In the genomic region with DNA sequence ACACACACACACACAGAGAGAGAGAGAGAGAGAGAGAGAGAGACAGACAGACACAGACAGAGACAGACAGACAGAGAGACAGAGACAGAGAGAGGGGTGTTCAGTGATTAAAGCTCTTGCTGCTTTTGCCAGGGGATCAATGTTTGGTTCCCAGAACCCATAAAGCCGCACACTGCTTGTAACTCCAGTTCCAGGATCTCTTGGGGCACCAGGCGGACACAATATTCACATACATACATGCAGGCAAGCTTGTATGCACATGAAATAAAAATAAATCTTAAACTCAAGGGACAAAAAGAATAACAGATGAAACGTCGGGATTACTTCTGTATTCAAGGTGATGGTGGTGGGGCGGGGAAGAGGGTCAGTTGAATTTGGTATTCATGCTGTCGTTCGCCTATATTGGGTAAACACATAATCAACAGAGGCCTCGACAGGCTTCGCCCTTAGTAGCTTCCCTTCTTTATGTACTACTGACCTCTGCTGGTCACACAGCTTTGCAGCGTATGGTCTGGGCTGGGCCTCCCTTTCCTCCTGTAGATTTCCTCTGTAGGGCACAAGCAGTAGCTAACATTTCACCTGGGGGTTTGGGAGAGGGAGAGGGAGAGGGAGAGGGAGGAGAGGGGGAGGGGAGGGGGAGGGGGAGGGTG, we compare ENCODE assay signal across 7 mouse cellular contexts. TPM values are rescaled to one million over a fixed set of nuclear protein-coding genes. Genes with fewer than 3 reads are reported as not detected.
DNase-seq lines count a peak whose midpoint lies in the region; ATAC-seq lines count a peak whose summit lies in the region.

No protein-coding gene starts in this region.

- H3K9me3 ChIP-seq in intestine, embryonic 16.5 days (ENCODE audit: control insufficient read depth, low read length): no peaks in the 10 kb centered on the region
- no peaks in the 10 kb centered on the region for H3K9me3 ChIP-seq in midbrain, embryonic 10.5 days (replicated peaks)

- ATAC-seq in intestine, embryonic 16.5 days: peak; percentile 98

- WGBS in intestine, embryonic 16.5 days: 13% methylated on average over 10 of the region's 10 CpGs
- WGBS in midbrain, embryonic 10.5 days: 20% methylated on average over 10 of the region's 10 CpGs

- H3K36me3 ChIP-seq in intestine, embryonic 16.5 days (ENCODE audit: control insufficient read depth, insufficient read depth, low read length): no peaks in the 10 kb centered on the region
- H3K36me3 ChIP-seq in midbrain, embryonic 10.5 days: peaks cover 5% of the 10 kb centered on the region

- intact Hi-C loops in left cerebral cortex, postnatal 25 days (cut with DNase I): loop anchor here (1.0 to 10.0 kb wide), 2 partner anchors 116 to 310 kb away; no protein-coding TSS in a partner anchor

- no peaks in the 10 kb centered on the region for H3K4me1 ChIP-seq in intestine, embryonic 16.5 days (ENCODE audit: control insufficient read depth, insufficient read depth, low read length)
- H3K4me1 ChIP-seq in midbrain, embryonic 10.5 days: peaks cover 14% of the 10 kb centered on the region

- H3K27ac ChIP-seq in intestine, embryonic 16.5 days (ENCODE audit: low read length): no peak overlapping the region
- peak overlapping the region; percentile 68 for H3K27ac ChIP-seq in midbrain, embryonic 10.5 days (replicated peaks)

- no peak overlapping the region for H3K9ac ChIP-seq in intestine, embryonic 16.5 days (ENCODE audit: low read depth, low read length)

- H3K4me3 ChIP-seq in intestine, embryonic 16.5 days (ENCODE audit: low read length): no peak overlapping the region
- peak overlapping the region; percentile 51 for H3K4me3 ChIP-seq in midbrain, embryonic 10.5 days

- peak; percentile 55 for DNase-seq in adrenal gland, adult 8-10 months
- peak; percentile 68 for DNase-seq in embryo, embryonic 11.5 days (ENCODE audit: low read depth, low spot score)
- DNase-seq in gastrocnemius, postnatal 4 days (ENCODE audit: low spot score in 2 of 2): peak; percentile 40 to 79
- DNase-seq in left cerebral cortex, postnatal 25 days (ENCODE audit: low spot score in 2 of 2): peak; percentile 74
- DNase-seq in midbrain, embryonic 10.5 days (ENCODE audit: low spot score): peak; percentile 81
- peak; percentile 70 for DNase-seq in skeletal muscle tissue, adult 2 months (ENCODE audit: low read depth, low spot score)

- no peaks in the 10 kb centered on the region for H3K27me3 ChIP-seq in intestine, embryonic 16.5 days (replicated peaks; ENCODE audit: control insufficient read depth, insufficient read depth, low read length)
- no peaks in the 10 kb centered on the region for H3K27me3 ChIP-seq in midbrain, embryonic 10.5 days (ENCODE audit: low read depth, poor library complexity, severe bottlenecking)

- peak overlapping the region; percentile 67 for H3K4me2 ChIP-seq in intestine, embryonic 16.5 days (ENCODE audit: low read depth, low read length)

RNA-seq across cellular contexts. Expression of gene Myocos, which starts 6.9 kb away (rescaled TPM):
- total RNA-seq in adrenal gland, adult 8-10 months (2022): not detected
- not detected for total RNA-seq in gastrocnemius, postnatal 4 days (2021)
- polyA plus RNA-seq in intestine, embryonic 16.5 days (2015; fragmentation: Nextera tagmentation; extraction: Ambion mirVana): not detected in 2 replicates
- not detected for total RNA-seq in left cerebral cortex, postnatal 25 days (2021)
- polyA plus RNA-seq in midbrain, embryonic 10.5 days (2016; fragmentation: Nextera tagmentation; extraction: Ambion mirVana): not detected in 2 replicates

RNA-seq across cellular contexts. Expression of gene Myoc, which starts 26.0 kb away (rescaled TPM):
- 1 to 10 TPM; 2.1 to 4.7 (median 3.3) TPM for total RNA-seq in adrenal gland, adult 8-10 months (2022)
- total RNA-seq in gastrocnemius, postnatal 4 days (2021): 10 to 100 TPM in 1 of 2 experiments, 1 to 10 TPM in 1; 6.5 to 14.9 TPM
- 0.06 and 0.18 TPM in 2 replicates for polyA plus RNA-seq in intestine, embryonic 16.5 days (2015; fragmentation: Nextera tagmentation; extraction: Ambion mirVana)
- 1 to 10 TPM; 5.4 to 7.3 TPM for total RNA-seq in left cerebral cortex, postnatal 25 days (2021)
- not detected in 2 replicates for polyA plus RNA-seq in midbrain, embryonic 10.5 days (2016; fragmentation: Nextera tagmentation; extraction: Ambion mirVana)
